Mouse (Mus musculus): Measurements from ENCODE around the gene Shisa7.
"Not testable (repeated sequence)": the region's sequence is repeated elsewhere in the genome, so short reads cannot be mapped to it uniquely, and the experiment has no call there.

Shisa7 gene

GRCm38 (mm10) chr7:4794631-4795168 is 49.8 kb downstream of the Shisa7 start:
- no peak for DNase-seq (ENCODE audit: low spot score in 2 of 2)

GRCm38 (mm10) chr7:4793674-4794073 is 50.8 kb downstream of the Shisa7 start:
- DNase-seq (ENCODE audit: low spot score in 2 of 2), result no peak

GRCm38 (mm10) chr7:4793248-4793647 is 51.2 kb downstream of the Shisa7 start:
- not testable (repeated sequence) for DNase-seq (ENCODE audit: low spot score in 2 of 2)

GRCm38 (mm10) chr7:4792278-4793212 is 52.0 kb downstream of the Shisa7 start, which contains the start of gene Rpl28:
Gene Rpl28, plus strand, starts transcription at chr7:4792874.
- DNase-seq (ENCODE audit: low spot score in 2 of 2), result peak; percentile 91 to 92

GRCm38 (mm10) chr7:4789436-4789935 is 55.0 kb downstream of the Shisa7 start, which contains the start of gene Tmem238:
Gene Tmem238, minus strand, starts transcription at chr7:4789656.
- no peak for DNase-seq (ENCODE audit: low spot score in 2 of 2)

- DNase-seq (ENCODE audit: low spot score in 2 of 2), result peak; percentile 10 to 30
Measured at GRCm38 (mm10) chr7:4788499-4789435, 55.7 kb downstream of the Shisa7 start.

- no peak for DNase-seq (ENCODE audit: low spot score in 2 of 2)
Measured at GRCm38 (mm10) chr7:4783667-4784268, 60.7 kb downstream of the Shisa7 start.

GRCm38 (mm10) chr7:4782759-4783158 is 61.7 kb downstream of the Shisa7 start, which contains the start of the genes Il11 and Tmem190:
Gene Il11, minus strand, starts transcription at chr7:4782859.
Gene Tmem190, plus strand, starts transcription at chr7:4782937.
- no peak for DNase-seq (ENCODE audit: low spot score in 2 of 2)

GRCm38 (mm10) chr7:4782130-4782529 is 62.4 kb downstream of the Shisa7 start:
- DNase-seq (ENCODE audit: low spot score in 2 of 2), result no peak

- DNase-seq (ENCODE audit: low spot score in 2 of 2), result no peak
Measured at GRCm38 (mm10) chr7:4779921-4780320, 64.6 kb downstream of the Shisa7 start.

- DNase-seq (ENCODE audit: low spot score in 2 of 2), result no peak
Measured at GRCm38 (mm10) chr7:4777851-4778637, 66.5 kb downstream of the Shisa7 start.

GRCm38 (mm10) chr7:4776861-4777830 is 67.3 kb downstream of the Shisa7 start:
- peak; percentile 23 to 35 for DNase-seq (ENCODE audit: low spot score in 2 of 2)

- DNase-seq (ENCODE audit: low spot score in 2 of 2), result no peak
Measured at GRCm38 (mm10) chr7:4776131-4776530, 68.4 kb downstream of the Shisa7 start.

All from thymus, postnatal 10 days (tissue).